Mouse (Mus musculus) CH12.LX (cell line): ENCODE measurements around the gene Olfml2b. TPM values are rescaled to one million over a fixed set of nuclear protein-coding genes. Genes with fewer than 3 reads are reported as not detected.

Experiments used
- DNase-seq: peaks from one replicate; pipeline ENCODE4 v3.0.0-alpha.2; 2013; ENCODE audit errors: extremely low read depth
- H3K27ac ChIP-seq: 2 replicates; pipeline ENCODE4 v1.5.1; 2012; ENCODE audit warnings: low read depth, mild to moderate bottlenecking, control low read depth, moderate library complexity; ENCODE audit not compliant: insufficient read depth
- H3K27me3 ChIP-seq: replicated peaks from 2 replicates; pipeline ENCODE3; 2012; ENCODE audit warnings: inconsistent platforms
- H3K36me3 ChIP-seq, 2 experiments: replicated peaks in 1 of 2; 2 replicates each; pipeline versions ENCODE3 to v1.6.1; 2012; ENCODE audit warnings: inconsistent platforms in 1 of 2, low read length in 1 of 2, mild to moderate bottlenecking in 1 of 2, mixed read lengths in 1 of 2, moderate library complexity in 1 of 2; ENCODE audit not compliant: control insufficient read depth in 1 of 2, insufficient read depth in 1 of 2
- H3K4me1 ChIP-seq, 2 experiments: 2 replicates each; pipeline ENCODE4 v1.6.1; 2012; ENCODE audit warnings: inconsistent platforms in 1 of 2, moderate library complexity in 1 of 2; ENCODE audit not compliant: insufficient read depth in 2 of 2, control insufficient read depth in 1 of 2
- H3K4me2 ChIP-seq: 2 replicates; pipeline ENCODE4 v1.6.1; 2012; ENCODE audit warnings: low read depth, mild to moderate bottlenecking, control low read depth; ENCODE audit not compliant: poor library complexity, insufficient read depth, severe bottlenecking
- H3K4me3 ChIP-seq, 3 experiments: fragments of 150-350 bp in 1 of 3; sonication (generic) in 1 of 3; replicated peaks in 1 of 3; 2 replicates each; pipeline versions ENCODE3 to v1.5.1; 2011 to 2012; ENCODE audit warnings: low read depth in 2 of 3, low read length in 2 of 3, mild to moderate bottlenecking in 2 of 3, moderate library complexity in 2 of 3, control low read depth in 1 of 3, improper control_type of control experiment in 1 of 3, inconsistent platforms in 1 of 3, mixed read lengths in 1 of 3; ENCODE audit not compliant: poor library complexity in 1 of 3
- H3K79me2 ChIP-seq: replicated peaks from 2 replicates; pipeline ENCODE4 v1.6.1; 2012; ENCODE audit warnings: mild to moderate bottlenecking, moderate library complexity; ENCODE audit not compliant: control insufficient read depth, poor library complexity, insufficient read depth, severe bottlenecking; ENCODE audit errors: extremely low read depth
- H3K9ac ChIP-seq: 2 replicates; pipeline ENCODE4 v1.6.1; 2012; ENCODE audit warnings: low read depth, mild to moderate bottlenecking, control low read depth, moderate library complexity; ENCODE audit not compliant: insufficient read depth
- H3K9me3 ChIP-seq: replicated peaks from 2 replicates; pipeline ENCODE3; 2012; ENCODE audit warnings: low read length, inconsistent platforms, mixed read lengths
- CTCF ChIP-seq, 2 experiments: IDR thresholded peaks in 1 of 2; conservative IDR thresholded peaks in 1 of 2; 2 replicates each; pipeline ENCODE4 v1.5.1; 2011 to 2012; ENCODE audit warnings: low read depth in 2 of 2, low read length in 2 of 2, improper control_type of control experiment in 1 of 2, inconsistent platforms in 1 of 2, mild to moderate bottlenecking in 1 of 2, moderate library complexity in 1 of 2
- GABPA ChIP-seq: IDR thresholded peaks from 2 replicates; pipeline ENCODE4 v1.6.1; 2012; ENCODE audit warnings: low read depth, low read length, improper control_type of control experiment, inconsistent platforms; ENCODE audit not compliant: insufficient replicate concordance
- HCFC1 ChIP-seq: IDR thresholded peaks from 2 replicates; pipeline ENCODE4 v1.6.1; 2012; ENCODE audit warnings: low read depth, mild to moderate bottlenecking, inconsistent platforms, low read length, improper control_type of control experiment
- IRF4 ChIP-seq: IDR thresholded peaks from 2 replicates; pipeline ENCODE4 v1.6.1; 2014; ENCODE audit warnings: low read depth, mild to moderate bottlenecking, inconsistent platforms, low read length, improper control_type of control experiment
- JUND ChIP-seq: conservative IDR thresholded peaks from 2 replicates; pipeline ENCODE4 v1.6.1; 2011; ENCODE audit warnings: low read depth, low read length, improper control_type of control experiment
- MEF2A ChIP-seq: IDR thresholded peaks from 2 replicates; pipeline ENCODE4 v1.6.1; 2014; ENCODE audit warnings: low read depth, mild to moderate bottlenecking, inconsistent platforms, low read length, improper control_type of control experiment, borderline replicate concordance
- MXI1 ChIP-seq: IDR thresholded peaks from 2 replicates; pipeline ENCODE4 v1.6.1; 2011; ENCODE audit warnings: mild to moderate bottlenecking, low read depth, low read length, improper control_type of control experiment
- POLR2A ChIP-seq: IDR thresholded peaks from 2 replicates; pipeline ENCODE4 v1.6.1; 2011; ENCODE audit warnings: low read depth, mild to moderate bottlenecking, improper control_type of control experiment, low read length
- TBP ChIP-seq: conservative IDR thresholded peaks from 2 replicates; pipeline ENCODE4 v1.6.1; 2011; ENCODE audit warnings: low read depth, low read length, improper control_type of control experiment
- TCF12 ChIP-seq: IDR thresholded peaks from 2 replicates; pipeline ENCODE4 v1.6.1; 2014; ENCODE audit warnings: low read depth, mild to moderate bottlenecking, inconsistent platforms, low read length, improper control_type of control experiment
- UBTF ChIP-seq: IDR thresholded peaks from 2 replicates; pipeline ENCODE4 v1.6.1; 2012; ENCODE audit warnings: low read depth, mild to moderate bottlenecking, inconsistent platforms, low read length, improper control_type of control experiment, moderate library complexity
- ZKSCAN1 ChIP-seq: IDR thresholded peaks from 2 replicates; pipeline ENCODE4 v1.6.1; 2012; ENCODE audit warnings: low read depth, inconsistent platforms, low read length, improper control_type of control experiment, borderline replicate concordance
- ZMIZ1 ChIP-seq: IDR thresholded peaks from 2 replicates; pipeline ENCODE4 v1.6.1; 2012; ENCODE audit warnings: low read depth, mild to moderate bottlenecking, inconsistent platforms, low read length, improper control_type of control experiment
- dilution Hi-C: fragments of 300-500 bp; cut with MboI; formaldehyde crosslinking; loops from 2 replicates; pipeline ENCODE4 v1.14.3; 2020; ENCODE audit warnings: low sequenced_read_pairs; ENCODE audit not compliant: extremely low pct_unique_long_range_greater_than_20kb, extremely low pct_ligation_motif_present
- in situ Hi-C: fragments of 300-500 bp; cut with MboI; formaldehyde crosslinking; loops from 3 replicates; pipeline ENCODE4 v1.14.3; 2019; ENCODE audit warnings: low sequenced_read_pairs, low pct_ligation_motif_present, low pct_unique_long_range_greater_than_20kb, mixed read lengths
- polyA plus RNA-seq: library from polyadenylated mRNA; unstranded; fragments of >175 nt; gene quantifications from 2 replicates; pipeline ENCODE4 v1.2.1, GENCODE M21; 2012; ENCODE audit warnings: low read depth; ENCODE audit not compliant: insufficient read length
- total RNA-seq, 2 experiments: library from RNA; depleted of rRNA; stranded (reverse); fragments of 300-350 nt in 1 of 2; fragments of >200 nt in 1 of 2; gene quantifications; 2 replicates each; pipeline ENCODE4 v1.2.3; 2012 to 2014

Olfml2b gene
- total and polyA plus RNA-seq, 3 experiments: 0.34 to 1.0 (median 0.35) TPM

DNA sequence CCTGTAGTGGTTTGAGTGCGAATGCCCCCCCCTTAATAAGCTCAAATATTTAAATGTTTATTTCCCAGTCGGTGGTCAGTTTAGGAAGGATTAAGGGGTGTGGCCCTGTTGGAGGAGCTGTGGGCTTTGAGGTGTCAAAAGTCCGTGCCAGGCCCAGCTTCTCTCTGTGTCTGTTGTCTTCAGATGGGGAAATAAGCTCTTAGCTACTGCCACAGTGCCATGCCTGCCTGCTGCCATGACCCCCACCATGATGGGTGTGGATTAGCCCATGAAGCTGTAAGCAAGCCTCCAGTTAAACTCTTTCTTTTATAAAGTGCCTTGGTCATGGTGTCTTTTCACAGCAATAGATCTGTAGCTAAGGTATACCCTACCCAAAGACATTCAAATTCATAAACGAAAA is 11.5 kb upstream of the Olfml2b start:
- in situ Hi-C loops (loop anchor here (25.0 kb wide), 2 partner anchors 204 to 354 kb away; partner anchors contain the start of gene Fcgr2b), dilution Hi-C loops (no loop called here)
- H3K79me2 ChIP-seq: no peaks in the 10 kb centered on the region
- H3K9ac ChIP-seq: no peak overlapping the region
- no peaks in the 10 kb centered on the region for H3K27me3 ChIP-seq
- H3K4me2 ChIP-seq: no peak overlapping the region
- H3K9me3 ChIP-seq: no peaks in the 10 kb centered on the region
- no peak overlapping the region for H3K4me3 ChIP-seq
- H3K27ac ChIP-seq: no peak overlapping the region
- TF ChIP-seq MXI1 (no peak), ZMIZ1 (no peak), GABPA (no peak), UBTF (no peak), ZKSCAN1 (no peak), MEF2A (no peak), JUND (no peak), TCF12 (no peak), HCFC1 (no peak)
- peaks cover 6 to 7% of the 10 kb centered on the region in 2 experiments; a peak in 3 of 4 replicates for H3K4me1 ChIP-seq
- no peaks in the 10 kb centered on the region for H3K36me3 ChIP-seq
- DNase-seq: no peak

DNA sequence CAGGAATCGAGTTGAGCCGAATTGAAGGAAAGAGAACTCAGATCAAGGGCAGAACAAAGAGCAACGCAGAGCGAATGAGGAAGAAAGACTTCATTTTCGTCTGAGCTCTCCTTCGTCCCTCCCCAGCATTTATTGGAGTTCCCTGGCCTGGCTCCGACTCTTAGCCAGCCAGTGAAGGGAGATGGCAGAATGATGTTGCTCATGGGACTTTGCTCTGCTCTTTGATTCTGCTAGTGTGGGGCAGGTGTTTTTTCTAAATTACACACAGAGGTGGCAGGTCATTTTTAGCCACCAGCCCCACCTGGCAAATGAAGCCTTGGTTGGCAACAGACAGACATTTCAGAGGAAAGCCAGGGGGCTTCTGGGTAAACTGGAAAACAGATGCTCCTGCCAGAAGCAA is 5.4 kb upstream of the Olfml2b start:
- H3K4me1 ChIP-seq: peaks cover 2 to 3% of the 10 kb centered on the region in 2 experiments; a peak in 2 of 4 replicates
- TF ChIP-seq TBP (no peak), CTCF (conservative IDR thresholded peaks at IDR 0.05 in 1 of 2, IDR thresholded peaks at IDR 0.05 in 1 of 2; ENCODE audit: low read depth in 2 of 2, low read length in 2 of 2) (no peak), ZMIZ1 (no peak), POLR2A (no peak), IRF4 (no peak), UBTF (no peak)
- TF ChIP-seq, all 38 proteins: peak for 0
- DNase-seq: no peak
- no peak overlapping the region for H3K9ac ChIP-seq
- H3K27ac ChIP-seq: no peak overlapping the region
- no peaks in the 10 kb centered on the region for H3K79me2 ChIP-seq
- H3K27me3 ChIP-seq: peaks cover 2% of the 10 kb centered on the region
- in situ Hi-C loops (loop anchor here (25.0 kb wide), 2 partner anchors 198 to 348 kb away; partner anchors contain the start of gene Fcgr2b), dilution Hi-C loops (no loop called here)
- H3K4me2 ChIP-seq: no peak overlapping the region
- H3K9me3 ChIP-seq: peaks cover 4% of the 10 kb centered on the region
- H3K4me3 ChIP-seq: no peak overlapping the region
- no peaks in the 10 kb centered on the region for H3K36me3 ChIP-seq
